Mouse (Mus musculus) retina, postnatal 7 days (tissue): ENCODE data around the gene Ceacam2.
A peak's percentile ranks its signal among the peaks of the same experiment; 100 is the strongest.
"Not testable (repeated sequence)": the region's sequence is repeated elsewhere in the genome, so short reads cannot be mapped to it uniquely, and the experiment has no call there.

ENCODE experiments used
- DNase-seq: peaks from one replicate; pipeline ENCODE4 v3.0.0-alpha.2; 2012; ENCODE audit warnings: low read depth, low spot score

Ceacam2 gene

GRCm38 (mm10) chr7:25539376-25539907, at the start of gene Ceacam2:
TSS of gene Ceacam2 (minus strand) at chr7:25539857.
- not testable (repeated sequence) for DNase-seq

DNA sequence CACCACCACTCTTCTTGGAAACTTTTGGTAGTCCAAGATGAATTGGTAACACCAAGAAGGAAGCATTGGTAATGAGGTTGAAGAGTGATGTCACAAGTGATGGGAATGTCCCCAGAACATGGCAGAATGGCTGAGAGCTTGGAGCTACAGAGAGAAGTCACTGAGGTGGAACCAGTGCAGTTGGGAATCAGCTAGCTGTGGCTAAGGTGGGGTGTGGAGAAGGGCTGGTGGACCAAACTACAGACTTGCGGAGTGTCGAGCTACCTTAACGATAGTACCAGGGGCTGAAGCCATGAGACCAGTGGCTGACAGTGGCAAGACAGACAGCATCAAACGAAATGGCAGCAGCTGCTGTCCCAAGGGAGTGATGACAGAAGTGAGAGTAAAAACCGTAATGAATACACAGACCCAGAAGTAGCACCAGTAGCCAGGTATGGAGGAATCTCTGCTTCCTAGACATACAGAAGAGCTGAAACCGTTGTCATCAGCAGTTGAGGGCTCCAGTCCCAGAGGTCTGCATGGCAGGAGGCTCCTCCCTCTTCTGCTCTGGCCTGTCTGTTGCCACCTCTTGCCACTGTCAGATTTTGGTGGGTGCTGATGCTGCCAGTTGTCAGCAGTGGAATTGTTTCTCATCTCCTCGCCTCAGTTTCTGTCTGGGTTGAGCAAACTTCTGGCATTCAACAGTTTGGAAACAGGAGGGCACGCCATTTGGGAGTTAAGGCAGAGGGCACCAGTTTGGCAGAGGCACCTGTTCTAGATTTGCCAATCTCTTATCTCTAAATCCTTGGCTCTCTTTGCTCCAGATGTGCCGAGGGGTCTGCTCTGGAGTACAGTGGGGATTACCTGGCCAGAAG, 45.9 kb upstream of the Ceacam2 start:
- DNase-seq = no peak

DNA sequence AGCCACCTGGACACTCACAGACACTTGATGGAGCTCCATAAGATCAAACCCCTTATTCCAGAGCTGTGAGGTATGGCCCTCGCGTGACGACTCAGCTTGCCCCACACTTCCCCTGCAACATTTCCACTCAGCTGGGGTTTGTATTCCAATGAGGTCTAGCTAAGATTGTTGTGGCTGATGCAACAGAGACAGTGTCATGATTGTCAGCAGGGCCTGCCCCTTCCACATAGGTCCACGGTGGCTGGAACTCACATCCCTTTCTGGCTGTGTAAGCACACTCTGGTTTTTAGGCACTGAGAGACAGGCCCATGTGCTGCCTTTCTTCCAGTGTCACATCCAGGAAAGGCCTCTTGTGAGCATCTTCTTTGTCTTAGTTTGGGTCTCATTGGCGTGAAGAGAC, 45.0 kb upstream of the Ceacam2 start:
- DNase-seq = no peak

GRCm38 (mm10) chr7:25582301-25582810, 42.7 kb upstream of the Ceacam2 start:
- no peak for DNase-seq

DNA sequence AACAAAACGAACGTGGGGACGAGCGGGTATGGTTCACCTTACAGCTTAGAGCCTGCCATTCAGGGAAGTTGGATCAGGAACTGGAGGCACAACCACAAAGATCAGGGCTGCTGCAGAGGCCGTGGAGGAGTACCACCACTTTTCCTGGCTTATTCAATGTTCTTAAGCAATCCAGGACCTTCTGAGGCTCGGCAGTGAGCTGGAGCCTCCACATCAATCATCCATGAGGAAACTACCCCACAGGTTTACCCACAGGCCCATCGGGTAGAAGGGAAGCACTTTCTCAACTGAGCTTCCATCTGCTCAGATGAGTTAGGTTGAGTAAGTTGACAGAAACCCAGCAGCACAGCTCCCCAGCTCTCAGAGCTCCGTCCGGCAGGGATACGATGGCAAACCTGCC, 39.8 kb upstream of the Ceacam2 start:
- DNase-seq = no peak

DNA sequence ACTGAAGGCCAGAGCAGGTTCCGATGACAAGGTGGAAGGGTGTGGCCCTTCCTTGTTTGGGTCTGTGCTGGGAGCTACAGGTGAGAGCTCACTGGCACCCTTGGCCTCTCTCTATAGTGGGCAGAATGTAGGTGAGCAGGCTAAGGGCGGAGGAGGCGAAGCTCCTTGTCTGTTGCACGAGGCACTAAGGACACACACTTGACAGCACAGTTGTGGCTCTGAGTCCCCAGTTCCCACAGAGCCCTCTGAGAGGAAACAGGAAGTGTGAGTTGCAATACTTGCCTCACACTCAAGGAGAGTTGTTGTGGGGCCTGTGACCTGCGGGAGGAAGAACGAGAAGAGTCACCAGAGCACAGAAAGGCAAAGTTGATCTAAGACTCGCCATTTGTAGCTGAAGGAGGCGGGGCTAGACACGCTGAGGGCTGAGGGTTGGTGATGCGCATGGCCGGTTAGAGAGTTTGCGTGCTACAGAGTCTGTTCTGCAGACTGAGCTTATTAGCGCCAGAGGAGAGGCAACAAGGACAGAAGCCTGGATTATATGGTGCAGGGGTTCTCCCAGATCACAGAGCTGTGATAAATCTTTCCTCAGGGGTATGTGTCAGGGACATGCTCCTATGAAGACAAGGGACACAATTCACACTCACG, 37.3 kb upstream of the Ceacam2 start:
- not testable (repeated sequence) for DNase-seq

DNA sequence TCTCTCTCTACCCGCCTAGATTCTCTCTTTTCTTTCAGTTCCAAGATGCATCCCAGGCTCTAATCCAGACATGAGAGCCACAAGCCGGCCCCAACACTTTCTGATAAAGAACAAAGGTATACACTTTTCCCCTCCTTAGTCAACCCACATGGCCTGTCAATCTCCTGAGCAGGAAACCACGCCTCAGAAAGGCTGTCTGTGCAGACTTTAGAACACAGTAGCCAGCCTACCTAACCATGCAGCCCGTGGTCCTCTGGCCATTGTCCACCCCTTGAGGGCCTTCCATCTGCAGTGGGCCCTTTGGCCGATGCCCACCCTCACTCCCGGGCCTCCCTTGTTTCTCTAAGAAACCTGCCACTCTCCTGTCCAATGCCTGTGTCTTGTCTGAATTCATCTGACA, 36.7 kb upstream of the Ceacam2 start:
- DNase-seq = not testable (repeated sequence)

DNA sequence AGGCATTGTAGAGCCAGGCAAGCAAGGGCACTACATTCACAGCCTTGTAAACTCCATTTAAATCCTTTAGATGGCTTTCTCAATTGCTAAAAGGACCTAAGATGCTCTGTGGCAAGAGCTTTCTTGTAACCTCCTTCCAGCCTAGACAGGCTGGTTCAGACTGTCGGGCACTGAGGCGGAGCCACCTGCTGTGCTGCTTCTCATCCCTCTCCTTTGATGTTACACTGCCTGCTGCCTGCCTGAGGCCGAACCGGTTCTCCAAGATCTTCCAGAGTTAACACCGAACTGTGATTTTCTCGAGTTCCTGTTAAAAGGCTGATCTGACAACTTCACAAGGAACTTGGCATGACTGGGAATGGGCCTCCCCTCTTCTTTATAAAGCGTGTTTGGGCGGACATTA, 36.2 kb upstream of the Ceacam2 start:
- no peak for DNase-seq

- DNase-seq = no peak
Observed at GRCm38 (mm10) chr7:25575105-25575504, 35.4 kb upstream of the Ceacam2 start.

GRCm38 (mm10) chr7:25573806-25574205, 34.1 kb upstream of the Ceacam2 start:
- DNase-seq = not testable (repeated sequence)

DNA sequence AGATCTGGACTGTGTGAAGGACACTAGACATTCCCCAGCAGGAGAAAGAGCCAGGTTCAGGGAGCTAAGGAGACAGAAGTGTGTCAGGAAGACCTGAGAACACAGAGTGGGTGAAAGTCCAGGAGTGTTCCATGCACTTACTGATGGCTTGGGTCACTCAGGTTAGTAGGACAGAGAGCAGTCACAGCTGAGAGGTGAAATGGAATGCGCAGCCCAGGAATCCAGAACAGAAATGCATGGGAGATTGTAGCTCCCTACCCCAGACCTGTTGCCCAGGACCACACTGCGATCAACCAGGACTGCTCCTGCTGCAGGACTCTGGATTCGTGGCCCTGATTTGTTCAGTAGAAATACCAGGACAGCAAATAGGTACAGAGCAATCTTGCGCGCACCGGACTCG, 29.1 kb upstream of the Ceacam2 start:
- no peak for DNase-seq

- not testable (repeated sequence) for DNase-seq
Observed at GRCm38 (mm10) chr7:25541464-25541863, 1.8 kb upstream of the Ceacam2 start.

DNA sequence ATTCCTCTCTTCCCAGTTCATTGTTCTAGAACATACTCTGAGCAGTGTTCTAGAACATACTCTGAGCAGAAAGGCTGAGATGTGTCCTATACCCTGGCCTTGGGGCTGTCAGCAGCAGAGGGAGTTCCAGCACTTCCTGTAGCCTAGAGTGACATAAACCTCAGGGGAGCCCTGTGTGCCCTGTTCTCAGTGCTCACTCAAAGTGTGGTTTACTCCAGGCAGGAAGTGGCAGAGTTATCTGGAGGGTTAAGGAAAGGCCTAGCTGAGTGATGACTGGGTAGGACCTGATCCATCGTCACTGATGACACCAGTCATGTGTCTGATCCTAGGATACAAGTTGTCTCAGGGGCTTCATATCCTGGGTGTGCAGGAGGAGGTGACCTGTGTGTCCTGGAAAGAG, 297 bp upstream of the Ceacam2 start:
- DNase-seq = not testable (repeated sequence)

DNA sequence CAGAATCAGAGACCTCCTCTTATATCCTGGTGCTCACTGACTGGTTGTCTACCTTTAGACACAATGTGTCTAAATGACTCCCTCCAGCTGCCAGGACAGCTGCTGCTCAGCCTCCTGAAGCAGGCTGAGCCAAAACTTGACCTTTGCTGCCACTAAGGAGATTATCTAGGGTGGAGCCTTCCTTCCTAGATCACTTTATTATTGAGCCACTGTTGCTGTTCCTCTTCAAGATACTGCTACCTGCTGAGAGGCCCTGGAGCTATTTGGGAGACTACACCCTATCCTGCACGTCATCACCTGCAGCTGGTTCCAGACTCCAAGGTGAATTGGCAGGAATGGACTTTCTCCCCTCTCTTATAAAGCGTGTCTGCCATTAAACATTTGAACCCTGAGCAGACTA, 8.8 kb downstream of the Ceacam2 start:
- no peak for DNase-seq

DNA sequence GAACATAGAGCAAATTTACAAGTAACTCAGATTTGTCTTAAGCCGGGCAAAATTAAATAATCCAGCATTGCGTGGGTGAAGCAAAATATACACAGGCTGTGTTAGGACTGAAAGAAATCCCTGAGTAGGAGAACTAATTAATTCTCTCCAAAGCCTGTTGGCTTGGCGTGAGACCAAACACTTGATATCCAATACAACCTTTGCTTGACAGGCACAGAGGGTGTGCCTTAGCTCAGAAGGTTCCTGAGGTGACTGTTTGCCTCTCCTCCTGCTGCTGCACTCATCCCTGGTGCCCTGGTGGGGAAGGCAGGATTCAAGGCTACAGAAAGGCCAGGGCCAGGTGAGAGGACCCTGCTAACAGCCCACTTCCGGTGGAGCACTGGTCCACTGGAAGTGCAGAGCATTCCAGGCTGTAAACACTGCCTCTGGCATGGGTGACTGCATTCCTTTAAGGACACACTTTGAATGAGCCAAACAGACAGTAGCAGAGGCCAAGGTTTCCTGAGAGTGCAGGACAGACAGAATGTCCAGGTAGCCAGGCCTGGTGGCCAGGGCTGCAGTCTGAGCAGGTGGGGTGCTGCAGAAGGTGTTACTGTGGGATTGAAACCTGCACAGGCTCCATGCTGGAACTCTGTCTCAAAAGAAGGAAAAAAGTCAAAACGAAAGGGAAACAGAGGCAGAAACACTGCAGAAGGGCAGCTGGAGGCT, 23.4 kb downstream of the Ceacam2 start:
- DNase-seq = not testable (repeated sequence)

DNA sequence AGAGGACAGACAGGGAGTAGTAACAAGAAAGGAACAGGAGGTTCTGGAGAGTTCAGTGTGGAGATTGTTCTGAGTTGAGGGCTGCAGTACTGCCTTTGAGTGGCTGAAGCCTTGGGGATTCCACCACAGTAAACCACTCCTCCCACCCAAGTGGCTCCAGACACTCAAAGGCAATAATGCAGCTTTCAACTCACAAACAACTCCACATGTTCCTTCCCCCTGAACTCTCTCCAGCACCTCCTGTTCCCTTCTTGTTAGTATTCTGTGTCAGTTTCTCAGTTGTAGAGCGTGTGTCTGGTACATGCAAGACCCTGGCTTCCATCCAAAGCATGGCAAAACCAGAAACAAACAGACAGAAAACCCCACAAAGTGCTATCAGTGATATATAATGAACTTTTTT, 24.0 kb downstream of the Ceacam2 start:
- DNase-seq = not testable (repeated sequence)

- DNase-seq = no peak
Observed at GRCm38 (mm10) chr7:25509925-25510324, 29.7 kb downstream of the Ceacam2 start.

DNA sequence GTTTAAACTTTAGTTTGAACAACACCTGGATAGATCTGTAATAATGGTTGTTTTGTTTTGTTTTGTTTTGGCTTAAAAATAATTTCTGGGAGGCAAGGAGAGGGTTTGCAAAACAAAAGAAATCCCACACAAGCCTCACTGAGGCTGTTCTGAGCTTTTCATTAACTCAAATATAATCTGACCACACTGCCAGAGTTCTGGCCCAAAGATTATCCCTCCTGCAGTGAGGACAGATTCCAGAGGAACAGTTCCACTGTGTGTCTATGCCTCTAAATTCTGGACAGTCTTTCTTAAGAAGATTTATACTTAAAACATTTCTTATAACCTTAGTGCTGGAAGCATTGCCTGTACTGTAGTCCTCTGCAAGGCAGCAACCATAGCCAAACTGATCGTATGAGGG, 45.0 kb downstream of the Ceacam2 start:
- no peak for DNase-seq

GRCm38 (mm10) chr7:25490698-25491097, 49.0 kb downstream of the Ceacam2 start:
- not testable (repeated sequence) for DNase-seq

GRCm38 (mm10) chr7:25489382-25489781, 50.3 kb downstream of the Ceacam2 start:
- DNase-seq = not testable (repeated sequence)

DNA sequence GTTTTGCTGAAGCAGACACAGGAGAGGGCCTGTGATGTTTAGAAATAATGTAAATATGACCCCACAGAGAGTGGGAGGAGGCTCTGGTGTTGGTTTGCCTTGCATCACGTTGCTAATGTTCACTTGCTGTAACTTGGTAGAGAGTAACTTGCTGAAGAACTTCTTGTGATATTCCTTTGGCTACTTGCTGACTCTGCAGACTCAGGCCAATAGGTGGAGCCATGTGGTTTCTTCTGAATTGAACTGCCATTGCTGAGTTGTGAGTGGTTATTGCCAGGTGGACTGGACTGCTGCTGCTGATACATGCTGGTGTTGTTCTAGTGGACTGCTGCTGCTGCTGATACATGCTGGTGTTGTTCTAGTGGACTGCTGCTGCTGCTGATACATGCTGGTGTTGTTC, 53.5 kb downstream of the Ceacam2 start:
- no peak for DNase-seq

DNA sequence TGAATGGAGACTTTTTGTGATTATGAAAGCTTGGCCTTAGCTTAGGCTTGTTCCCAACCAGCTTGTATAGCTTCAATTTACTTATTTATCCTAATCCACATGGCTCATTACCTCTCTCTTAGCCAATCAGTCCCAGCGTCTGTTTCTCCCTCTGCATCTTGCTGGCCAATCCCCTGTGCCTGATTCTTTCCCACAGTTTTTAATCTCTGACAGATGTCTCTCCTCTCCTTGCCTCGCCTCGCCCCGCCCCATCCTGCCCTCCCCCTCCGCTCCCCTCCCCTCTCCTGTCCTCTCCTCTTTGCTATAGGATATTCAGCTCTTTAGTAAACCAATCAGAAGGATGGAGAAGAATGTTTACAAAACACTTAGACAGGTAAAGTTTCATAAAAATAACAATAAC, 54.6 kb downstream of the Ceacam2 start:
- DNase-seq = peak; percentile 19
